Mouse (Mus musculus): ENCODE results near the gene Pard3. TPM values are rescaled to one million over a fixed set of nuclear protein-coding genes. Genes with fewer than 3 reads are reported as not detected.

Gene Pard3
- polyA plus RNA-seq, 1 experiment from 2014 or later: 38.3 TPM

- no peaks in the 10 kb centered on the region for H3K36me3 ChIP-seq
- ATAC-seq (ENCODE audit: insufficient number of reproducible peaks, low FRiP score, low TSS enrichment, low read depth): no peak
- H3K9ac ChIP-seq: no peak overlapping the region
- H3K9me3 ChIP-seq (replicated peaks): no peaks in the 10 kb centered on the region
- no peaks in the 10 kb centered on the region for H3K27me3 ChIP-seq
- 89% methylated on average over 2 of the region's 2 CpGs for WGBS
- no peak overlapping the region for H3K27ac ChIP-seq (replicated peaks)
- no peak overlapping the region for H3K4me3 ChIP-seq (replicated peaks)
- H3K4me1 ChIP-seq: peaks cover 40% of the 10 kb centered on the region
- no peak overlapping the region for H3K4me2 ChIP-seq (replicated peaks)
Measured at GRCm38 (mm10) chr8:127136781-127137180, 73.1 kb downstream of the Pard3 start.

- 17% methylated on average over 1 of the region's 1 CpGs for WGBS
- Histone ChIP-seq H3K4me1 (peaks cover 38% of the 10 kb centered on the region), H3K9ac (no peak overlapping the region), H3K4me2 (replicated peaks) (no peak overlapping the region), H3K27me3 (no peaks in the 10 kb centered on the region), H3K4me3 (replicated peaks) (no peak overlapping the region), H3K36me3 (no peaks in the 10 kb centered on the region), H3K9me3 (replicated peaks) (no peaks in the 10 kb centered on the region), H3K27ac (replicated peaks) (no peak overlapping the region)
- ATAC-seq (ENCODE audit: insufficient number of reproducible peaks, low FRiP score, low TSS enrichment, low read depth): peak; percentile 54; the same call in 1 of the 2 replicates
Measured at GRCm38 (mm10) chr8:127139154-127139553, 75.5 kb downstream of the Pard3 start.

GRCm38 (mm10) chr8:127140945-127141344 is 77.3 kb downstream of the Pard3 start:
- WGBS: 95% methylated on average over 2 of the region's 2 CpGs
- Histone ChIP-seq H3K4me1 (peaks cover 35% of the 10 kb centered on the region), H3K36me3 (no peaks in the 10 kb centered on the region), H3K27me3 (no peaks in the 10 kb centered on the region), H3K9me3 (replicated peaks) (no peaks in the 10 kb centered on the region), H3K9ac (no peak overlapping the region), H3K4me2 (replicated peaks) (no peak overlapping the region), H3K27ac (replicated peaks) (no peak overlapping the region), H3K4me3 (replicated peaks) (no peak overlapping the region)
- ATAC-seq (ENCODE audit: insufficient number of reproducible peaks, low FRiP score, low TSS enrichment, low read depth): no peak

GRCm38 (mm10) chr8:127143641-127144040 is 79.9 kb downstream of the Pard3 start:
- H3K9ac ChIP-seq: no peak overlapping the region
- H3K4me2 ChIP-seq (replicated peaks): no peak overlapping the region
- H3K4me1 ChIP-seq: peaks cover 33% of the 10 kb centered on the region
- no peaks in the 10 kb centered on the region for H3K36me3 ChIP-seq
- no peaks in the 10 kb centered on the region for H3K27me3 ChIP-seq
- H3K9me3 ChIP-seq (replicated peaks): no peaks in the 10 kb centered on the region
- 38% methylated on average over 7 of the region's 7 CpGs for WGBS
- no peak overlapping the region for H3K4me3 ChIP-seq (replicated peaks)
- ATAC-seq (ENCODE audit: insufficient number of reproducible peaks, low FRiP score, low TSS enrichment, low read depth): no peak
- 0 out of 2 replicates have a peak overlapping the region, but pooled peaks have one; percentile 31 for H3K27ac ChIP-seq (replicated peaks)

- Histone ChIP-seq H3K36me3 (no peaks in the 10 kb centered on the region), H3K4me1 (peaks cover 33% of the 10 kb centered on the region), H3K4me3 (replicated peaks) (no peak overlapping the region), H3K9me3 (replicated peaks) (no peaks in the 10 kb centered on the region), H3K27ac (replicated peaks) (peak overlapping the region; percentile 9; the same call in 1 of the 2 replicates), H3K4me2 (replicated peaks) (no peak overlapping the region), H3K9ac (no peak overlapping the region), H3K27me3 (no peaks in the 10 kb centered on the region)
- WGBS: 36% methylated on average over 4 of the region's 4 CpGs
- no peak for ATAC-seq (ENCODE audit: insufficient number of reproducible peaks, low FRiP score, low TSS enrichment, low read depth)
Measured at GRCm38 (mm10) chr8:127144562-127144961, 80.9 kb downstream of the Pard3 start.

GRCm38 (mm10) chr8:127145135-127145534 is 81.4 kb downstream of the Pard3 start:
- no peaks in the 10 kb centered on the region for H3K9me3 ChIP-seq (replicated peaks)
- no peaks in the 10 kb centered on the region for H3K27me3 ChIP-seq
- 32% methylated on average over 4 of the region's 4 CpGs for WGBS
- ATAC-seq (ENCODE audit: insufficient number of reproducible peaks, low FRiP score, low TSS enrichment, low read depth): no peak
- 0 out of 2 replicates have a peak overlapping the region, but pooled peaks have one; percentile 9 for H3K27ac ChIP-seq (replicated peaks)
- H3K9ac ChIP-seq: no peak overlapping the region
- H3K36me3 ChIP-seq: no peaks in the 10 kb centered on the region
- peaks cover 33% of the 10 kb centered on the region for H3K4me1 ChIP-seq
- H3K4me3 ChIP-seq (replicated peaks): no peak overlapping the region
- H3K4me2 ChIP-seq (replicated peaks): no peak overlapping the region

GRCm38 (mm10) chr8:127146055-127146454 is 82.4 kb downstream of the Pard3 start:
- H3K9me3 ChIP-seq (replicated peaks): no peaks in the 10 kb centered on the region
- no peaks in the 10 kb centered on the region for H3K36me3 ChIP-seq
- no peak overlapping the region for H3K27ac ChIP-seq (replicated peaks)
- WGBS: 71% methylated on average over 4 of the region's 4 CpGs
- no peak overlapping the region for H3K9ac ChIP-seq
- H3K4me1 ChIP-seq: peaks cover 33% of the 10 kb centered on the region
- no peak overlapping the region for H3K4me3 ChIP-seq (replicated peaks)
- H3K4me2 ChIP-seq (replicated peaks): no peak overlapping the region
- ATAC-seq (ENCODE audit: insufficient number of reproducible peaks, low FRiP score, low TSS enrichment, low read depth): no peak
- H3K27me3 ChIP-seq: no peaks in the 10 kb centered on the region

- H3K36me3 ChIP-seq: no peaks in the 10 kb centered on the region
- 64% methylated on average over 7 of the region's 7 CpGs for WGBS
- H3K4me1 ChIP-seq: peaks cover 39% of the 10 kb centered on the region
- H3K4me3 ChIP-seq (replicated peaks): no peak overlapping the region
- H3K27me3 ChIP-seq: no peaks in the 10 kb centered on the region
- H3K9me3 ChIP-seq (replicated peaks): no peaks in the 10 kb centered on the region
- no peak overlapping the region for H3K9ac ChIP-seq
- ATAC-seq (ENCODE audit: insufficient number of reproducible peaks, low FRiP score, low TSS enrichment, low read depth): no peak
- no peak overlapping the region for H3K27ac ChIP-seq (replicated peaks)
- no peak overlapping the region for H3K4me2 ChIP-seq (replicated peaks)
Measured at GRCm38 (mm10) chr8:127148821-127149220, 85.1 kb downstream of the Pard3 start.

- no peaks in the 10 kb centered on the region for H3K36me3 ChIP-seq
- no peak overlapping the region for H3K4me3 ChIP-seq (replicated peaks)
- H3K27me3 ChIP-seq: no peaks in the 10 kb centered on the region
- no peak overlapping the region for H3K27ac ChIP-seq (replicated peaks)
- no peak for ATAC-seq (ENCODE audit: insufficient number of reproducible peaks, low FRiP score, low TSS enrichment, low read depth)
- H3K4me1 ChIP-seq: peaks cover 23% of the 10 kb centered on the region
- H3K9me3 ChIP-seq (replicated peaks): no peaks in the 10 kb centered on the region
- 84% methylated on average over 4 of the region's 4 CpGs for WGBS
- no peak overlapping the region for H3K4me2 ChIP-seq (replicated peaks)
- H3K9ac ChIP-seq: no peak overlapping the region
Measured at GRCm38 (mm10) chr8:127150645-127151044, 87.0 kb downstream of the Pard3 start.

- Histone ChIP-seq H3K36me3 (no peaks in the 10 kb centered on the region), H3K9me3 (replicated peaks) (no peaks in the 10 kb centered on the region), H3K9ac (no peak overlapping the region), H3K4me3 (replicated peaks) (no peak overlapping the region), H3K27me3 (no peaks in the 10 kb centered on the region), H3K27ac (replicated peaks) (no peak overlapping the region), H3K4me1 (peaks cover 20% of the 10 kb centered on the region), H3K4me2 (replicated peaks) (no peak overlapping the region)
- 65% methylated on average over 3 of the region's 3 CpGs for WGBS
- ATAC-seq (ENCODE audit: insufficient number of reproducible peaks, low FRiP score, low TSS enrichment, low read depth): no peak; the same call in 1 of the 2 replicates
Measured at GRCm38 (mm10) chr8:127151706-127152105, 88.0 kb downstream of the Pard3 start.

- 63% methylated on average over 8 of the region's 8 CpGs for WGBS
- Histone ChIP-seq H3K4me1 (peaks cover 32% of the 10 kb centered on the region), H3K27me3 (no peaks in the 10 kb centered on the region), H3K9ac (no peak overlapping the region), H3K27ac (replicated peaks) (no peak overlapping the region), H3K4me3 (replicated peaks) (no peak overlapping the region), H3K36me3 (no peaks in the 10 kb centered on the region), H3K4me2 (replicated peaks) (no peak overlapping the region), H3K9me3 (replicated peaks) (no peaks in the 10 kb centered on the region)
- ATAC-seq (ENCODE audit: insufficient number of reproducible peaks, low FRiP score, low TSS enrichment, low read depth): no peak
Measured at GRCm38 (mm10) chr8:127157087-127157486, 93.4 kb downstream of the Pard3 start.

- H3K27me3 ChIP-seq: no peaks in the 10 kb centered on the region
- H3K4me1 ChIP-seq: peaks cover 25% of the 10 kb centered on the region
- no peak overlapping the region for H3K27ac ChIP-seq (replicated peaks)
- ATAC-seq (ENCODE audit: insufficient number of reproducible peaks, low FRiP score, low TSS enrichment, low read depth): no peak
- H3K4me3 ChIP-seq (replicated peaks): no peak overlapping the region
- no peaks in the 10 kb centered on the region for H3K36me3 ChIP-seq
- no peaks in the 10 kb centered on the region for H3K9me3 ChIP-seq (replicated peaks)
- H3K9ac ChIP-seq: no peak overlapping the region
- H3K4me2 ChIP-seq (replicated peaks): no peak overlapping the region
- WGBS: 39% methylated on average over 3 of the region's 3 CpGs
Measured at GRCm38 (mm10) chr8:127159421-127159966, 95.8 kb downstream of the Pard3 start.

Data from embryonic facial prominence, embryonic 15.5 days (tissue).